Mouse (Mus musculus): ENCODE measurements at regions not wholly inside any gene's neighbourhood (a gene's known extent, or its start where the extent isn't known, plus 50 kb on each side); places are given as distances from the start of the nearest gene placed in this dataset.

- TF ChIP-seq CTCF (IDR thresholded peaks at IDR 0.05) (no peak), POLR2A (IDR thresholded peaks at IDR 0.05; ENCODE audit: insufficient read depth, low read depth, low read length) (no peak)
Measured at GRCm38 (mm10) chr7:90042364-90042763, 61.6 kb upstream of the Eed start.
